Mouse (Mus musculus) cortical plate, adult 2 months (tissue): ENCODE measurements around the gene Cyb561.

Experiments used
- CTCF ChIP-seq: fragments of 200-500 bp; IDR thresholded peaks from 2 replicates; pipeline ENCODE4 v1.5.1; 2011; ENCODE audit warnings: mild to moderate bottlenecking, control low read depth, low read length; ENCODE audit not compliant: insufficient read depth; ENCODE audit errors: extremely low read depth
- POLR2A ChIP-seq: fragments of 200-500 bp; IDR thresholded peaks from 2 replicates; pipeline ENCODE4 v1.6.1; 2011; ENCODE audit warnings: mild to moderate bottlenecking, low read length, control low read depth; ENCODE audit not compliant: insufficient read depth; ENCODE audit errors: extremely low read depth

GRCm38 (mm10) chr11:105952911-105953386 lies at the start of gene Cyb561:
- TF ChIP-seq POLR2A (no peak), CTCF (no peak)
